Mouse (Mus musculus): ENCODE results near the gene Wiz. TPM values are rescaled to one million over a fixed set of nuclear protein-coding genes. Genes with fewer than 3 reads are reported as not detected.

Gene Wiz
- 10 to 100 TPM; 18.9 to 19.1 TPM for total RNA-seq (2021)

DNA sequence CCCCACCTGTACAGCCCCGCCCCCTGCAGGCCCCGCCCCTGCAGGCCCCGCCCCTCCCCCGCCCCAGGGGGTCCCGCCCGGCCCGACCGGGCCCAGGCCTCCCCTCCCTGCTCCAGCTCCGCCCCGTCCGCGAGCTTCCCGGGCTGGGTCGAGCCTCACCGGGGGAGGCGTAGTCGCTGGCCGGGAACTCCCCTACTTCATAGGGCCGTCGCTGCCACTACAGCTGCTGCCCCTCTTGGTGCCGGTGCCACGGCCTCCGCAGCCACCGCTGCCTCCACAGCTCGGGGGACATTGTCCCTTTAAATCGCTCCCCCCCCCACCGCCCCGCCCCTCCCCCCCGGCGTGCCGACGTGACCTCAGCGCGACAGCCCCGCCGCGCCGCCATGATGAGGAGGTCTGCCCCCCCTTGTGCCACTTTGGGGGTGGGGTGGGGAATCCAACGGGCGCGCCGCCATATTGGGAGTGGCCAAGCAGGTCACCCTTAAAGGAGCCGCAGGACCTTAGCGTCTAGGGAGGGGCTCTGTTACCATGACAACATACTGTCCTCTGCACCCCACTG, at the start of gene Wiz:
TSS of gene Wiz (minus strand) at position 339 of the 559 bp plus-strand sequence.
- peak; percentile 94 for DNase-seq
- intact Hi-C loops (cut with DNase I): loop anchor here (2.0 to 5.0 kb wide), 2 partner anchors 24 to 37 kb away; partner anchors contain the start of gene Akap8l

DNA sequence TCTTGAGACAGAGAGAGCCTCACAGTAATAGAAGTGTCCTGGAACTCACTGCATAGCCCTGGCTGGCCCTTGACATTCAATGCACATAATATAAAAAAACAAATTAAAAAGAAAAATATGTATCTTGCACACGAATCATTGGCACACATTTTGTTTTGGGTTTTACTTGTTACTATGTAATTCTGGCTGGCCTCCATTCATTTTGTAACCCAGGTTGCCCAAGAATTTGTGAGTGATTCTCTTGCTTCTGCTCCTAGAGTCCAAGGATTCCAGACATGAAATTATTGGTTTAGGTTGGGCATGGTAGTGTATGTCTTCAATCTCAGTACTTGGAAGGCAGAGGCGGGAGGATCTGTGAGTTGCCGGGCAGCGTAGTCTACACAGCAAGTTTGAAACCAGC, 47.9 kb upstream of the Wiz start:
- DNase-seq: no peak
- intact Hi-C loops (cut with DNase I): no loop called here

DNA sequence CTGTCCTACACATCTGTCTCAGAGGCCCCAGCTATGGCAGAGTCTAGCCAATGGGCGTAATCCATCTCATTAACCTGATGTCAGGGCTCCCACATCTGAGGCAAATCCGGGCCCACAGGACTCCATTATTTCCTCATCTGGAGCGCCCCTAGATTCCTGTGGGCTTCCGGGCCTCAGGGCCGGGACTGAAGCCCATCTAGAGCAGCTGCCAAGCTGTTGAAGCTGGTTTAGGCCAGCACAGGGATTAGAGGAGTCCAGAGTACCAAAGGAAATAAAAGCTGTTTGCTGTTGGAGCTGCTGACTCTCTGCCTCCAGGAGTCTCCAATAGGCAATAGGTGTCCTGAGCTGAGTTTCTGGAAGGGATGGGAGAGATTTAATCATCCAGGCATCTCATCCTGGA, 45.9 kb upstream of the Wiz start:
- intact Hi-C loops (cut with DNase I): no loop called here
- peak; percentile 8 for DNase-seq

DNA sequence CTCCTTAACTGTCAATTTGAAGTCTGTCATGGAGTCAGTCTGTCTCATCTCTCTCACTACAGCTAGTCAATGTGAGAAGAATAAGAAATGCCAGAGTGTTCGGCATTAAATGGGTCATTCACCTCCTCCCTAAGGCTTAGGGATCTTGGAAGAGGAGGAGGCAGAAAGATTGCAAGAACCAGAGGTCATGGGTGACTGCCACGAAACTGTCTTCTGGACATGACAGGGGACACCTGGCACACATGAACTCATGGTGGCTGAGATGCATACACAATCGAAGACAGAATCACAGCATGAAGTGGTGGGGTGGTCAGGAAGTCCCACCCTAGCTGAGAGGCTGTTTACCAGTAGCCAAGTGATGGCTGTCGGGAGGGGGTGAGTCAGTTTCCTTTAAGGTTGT, 45.1 kb upstream of the Wiz start:
- intact Hi-C loops (cut with DNase I): no loop called here
- peak; percentile 47 to 53 for DNase-seq

DNA sequence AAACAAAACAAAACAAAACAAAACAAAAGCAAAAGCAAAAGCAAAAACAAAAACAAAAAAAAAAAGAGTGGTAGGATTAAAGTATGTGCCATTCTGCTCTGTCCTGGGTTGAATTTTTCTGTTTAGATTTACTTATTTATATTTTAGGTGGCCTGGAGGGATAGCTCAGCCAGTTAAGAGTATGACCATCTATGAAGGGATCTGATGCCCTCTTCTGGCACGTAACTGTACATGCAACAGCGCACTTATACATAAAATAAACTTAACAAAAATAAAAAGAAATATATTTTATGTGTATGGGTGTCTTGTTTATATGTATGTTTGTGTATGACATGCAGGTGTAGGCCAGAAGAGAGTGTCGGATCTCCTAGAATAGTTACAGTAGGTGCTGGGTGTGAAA, 42.7 kb upstream of the Wiz start:
- intact Hi-C loops (cut with DNase I): loop anchor here (1.0 kb wide), 1 partner anchor 83 kb away; no protein-coding TSS in a partner anchor
- no peak for DNase-seq

DNA sequence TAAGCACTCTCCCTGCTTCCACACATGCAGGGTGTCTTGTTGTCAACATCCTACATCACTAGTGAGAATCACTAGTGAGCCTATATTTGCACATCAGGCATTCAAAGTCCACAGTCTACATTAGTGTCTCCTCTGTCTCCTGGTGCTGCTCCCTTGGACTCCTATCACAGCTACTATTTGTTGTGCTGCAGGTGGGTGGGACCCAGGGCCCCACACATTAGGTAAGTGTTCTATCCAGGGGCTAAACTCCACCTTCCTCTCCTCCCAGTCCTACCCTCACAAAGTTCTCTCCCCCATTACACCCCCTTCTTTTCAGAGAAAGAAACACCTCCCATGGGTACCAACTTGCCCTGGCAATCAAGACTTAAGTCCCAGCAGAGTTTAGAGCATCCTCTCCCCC, 37.4 kb upstream of the Wiz start:
- intact Hi-C loops (cut with DNase I): no loop called here
- DNase-seq: no peak

DNA sequence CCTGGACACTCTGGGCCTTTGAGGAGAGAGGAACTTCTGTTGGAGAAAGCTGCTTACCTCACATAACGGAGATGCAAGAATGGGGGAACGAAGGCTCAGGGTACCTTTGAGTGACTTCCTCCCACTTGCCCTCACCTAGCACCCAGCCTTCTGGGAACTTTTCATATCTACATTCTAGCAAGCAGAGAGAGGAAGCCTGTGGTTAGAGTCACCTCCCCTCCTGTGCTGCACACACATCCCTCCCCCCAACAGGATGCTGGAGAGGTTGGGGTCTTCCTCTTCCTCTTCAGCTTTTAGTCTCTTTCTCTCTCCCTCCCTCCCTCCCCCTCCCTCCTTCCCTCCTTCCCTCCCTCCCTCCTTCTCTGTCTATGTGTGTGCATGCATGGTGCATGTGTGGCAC, 34.8 kb upstream of the Wiz start, which contains the start of gene Pglyrp2:
TSS of gene Pglyrp2 (minus strand) at position 134 of the 400 bp plus-strand sequence.
- DNase-seq: no peak
- intact Hi-C loops (cut with DNase I): no loop called here

DNA sequence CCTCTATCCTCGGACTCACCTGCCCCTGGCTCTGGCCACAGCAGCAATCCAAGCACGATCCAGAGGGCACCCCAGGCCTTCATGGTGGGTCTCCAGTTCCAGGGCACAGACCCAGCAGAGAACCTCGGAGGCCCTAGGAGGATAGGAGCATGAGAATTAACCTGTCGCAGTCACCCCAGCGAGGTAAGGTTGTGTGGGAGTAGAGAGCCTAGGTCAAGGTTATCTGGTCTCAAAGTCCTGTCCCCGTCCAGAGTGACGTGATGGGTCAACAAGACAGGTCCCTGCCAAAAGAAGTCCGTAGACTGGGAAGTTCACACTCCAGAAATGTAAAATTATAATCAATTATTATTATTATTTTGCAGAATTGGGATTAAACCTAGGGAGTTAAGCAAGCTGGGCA, 31.5 kb upstream of the Wiz start:
- DNase-seq: no peak
- intact Hi-C loops (cut with DNase I): no loop called here

DNA sequence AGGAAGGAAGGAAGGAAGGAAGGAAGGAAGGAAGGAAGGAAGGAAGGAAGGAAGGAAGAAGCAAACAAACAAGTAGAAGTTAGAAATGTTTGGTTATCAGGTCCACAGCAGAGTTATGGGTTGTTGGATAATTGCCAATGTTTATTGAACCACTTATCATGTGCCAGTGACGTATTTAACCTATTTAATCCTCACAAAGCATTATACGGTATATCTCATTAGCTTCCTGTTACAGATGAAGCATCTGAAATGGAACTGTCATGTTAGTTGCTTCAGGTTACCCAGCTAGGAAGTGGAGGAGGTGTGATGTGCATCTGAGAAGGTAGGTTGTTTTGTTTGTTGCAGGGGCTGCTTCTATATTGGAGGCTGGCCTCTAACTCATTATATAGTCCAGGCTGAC, 30.8 kb upstream of the Wiz start:
- DNase-seq: no peak
- intact Hi-C loops (cut with DNase I): no loop called here

DNA sequence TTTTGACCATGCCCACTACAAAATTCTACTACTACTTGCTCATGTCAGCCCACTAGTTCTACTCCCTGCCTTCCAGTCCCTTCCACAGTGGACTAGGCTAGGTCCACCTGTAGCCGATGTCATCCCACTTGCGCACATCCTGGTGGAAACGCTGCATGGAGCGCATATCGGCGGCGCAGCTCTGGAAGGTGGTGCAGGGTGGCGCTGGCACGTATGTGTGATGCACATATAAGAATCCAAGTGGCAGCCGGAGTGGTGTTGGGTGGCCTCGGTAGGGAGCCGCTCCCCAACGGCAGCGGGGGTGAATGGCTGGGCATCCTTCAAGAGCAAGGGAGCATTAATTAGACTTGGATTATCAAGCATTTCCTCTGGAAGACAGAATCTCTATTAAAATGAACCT, 27.5 kb upstream of the Wiz start:
- DNase-seq: no peak
- intact Hi-C loops (cut with DNase I): no loop called here

DNA sequence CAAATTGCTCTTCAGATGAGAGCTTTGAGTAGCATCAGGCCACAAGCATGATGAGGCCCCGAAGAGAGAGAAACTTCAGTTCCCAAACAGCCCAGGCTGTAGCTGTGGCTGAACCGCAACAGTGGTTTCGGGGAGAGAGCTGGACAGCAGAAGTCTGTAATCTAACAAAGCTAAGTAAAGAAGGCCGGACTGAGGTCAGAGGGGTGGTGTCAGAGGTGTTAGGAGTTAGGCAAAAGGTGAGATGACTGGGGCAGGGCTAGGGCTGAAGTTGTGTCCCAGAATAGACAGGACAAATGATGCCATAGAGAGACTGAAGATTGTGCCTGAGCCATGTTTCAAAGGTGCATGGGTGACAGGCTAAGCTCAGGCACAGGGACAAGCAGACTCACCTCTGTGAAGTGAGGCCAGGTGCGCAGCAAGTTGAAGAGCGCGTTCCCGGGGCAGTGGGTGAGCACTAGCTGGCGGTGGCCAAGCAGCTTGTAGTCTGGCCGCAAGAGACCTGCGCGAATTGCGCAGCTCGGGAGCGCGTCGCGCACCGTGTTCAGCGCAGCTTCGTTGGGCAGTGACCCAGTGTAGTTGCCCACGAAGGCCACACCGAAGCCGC, 26.3 kb upstream of the Wiz start:
- intact Hi-C loops (cut with DNase I): no loop called here
- DNase-seq: no peak

DNA sequence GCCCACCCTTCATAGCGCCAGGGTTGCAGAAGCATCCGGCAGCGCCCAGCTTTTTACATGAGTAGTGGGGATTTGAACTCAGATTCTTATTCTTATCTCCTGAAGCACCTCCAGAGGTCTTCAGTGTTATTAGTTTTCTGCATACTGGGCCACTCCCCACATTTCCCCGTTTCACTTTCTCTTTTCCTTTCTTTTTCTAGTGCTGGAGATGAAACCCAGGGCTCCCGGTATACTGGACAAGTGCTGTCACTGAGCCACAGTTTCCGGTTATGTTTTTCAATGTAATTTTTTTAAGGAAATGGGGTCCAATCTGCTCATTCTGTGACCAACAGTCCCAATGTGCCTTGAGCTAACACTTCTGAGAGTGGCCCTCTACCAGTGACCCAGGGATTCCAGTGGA, 22.7 kb upstream of the Wiz start:
- DNase-seq: no peak
- intact Hi-C loops (cut with DNase I): no loop called here

DNA sequence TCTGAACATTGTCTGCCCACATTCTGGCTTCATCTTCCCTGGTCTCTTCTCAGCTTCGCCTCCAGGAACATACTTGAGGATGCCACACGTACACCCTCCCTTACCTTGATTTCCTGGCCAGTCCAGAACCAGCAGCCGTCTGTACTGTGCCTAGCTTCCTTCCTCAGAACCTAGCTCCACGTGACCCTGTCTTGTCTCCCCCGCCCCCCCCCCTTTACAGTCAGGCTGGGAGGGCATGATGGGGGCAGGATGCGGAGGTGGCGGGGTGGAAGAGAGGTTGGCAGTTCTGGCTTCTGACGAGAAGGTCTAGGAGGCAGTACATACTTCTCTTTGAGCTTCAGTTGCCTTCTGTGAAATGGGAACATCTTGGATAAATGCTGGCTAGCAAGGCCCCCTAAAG, 14.2 kb upstream of the Wiz start, which contains the start of gene Rasal3:
TSS of gene Rasal3 (minus strand) at position 167 of the 400 bp plus-strand sequence.
- DNase-seq: no peak
- intact Hi-C loops (cut with DNase I): no loop called here

DNA sequence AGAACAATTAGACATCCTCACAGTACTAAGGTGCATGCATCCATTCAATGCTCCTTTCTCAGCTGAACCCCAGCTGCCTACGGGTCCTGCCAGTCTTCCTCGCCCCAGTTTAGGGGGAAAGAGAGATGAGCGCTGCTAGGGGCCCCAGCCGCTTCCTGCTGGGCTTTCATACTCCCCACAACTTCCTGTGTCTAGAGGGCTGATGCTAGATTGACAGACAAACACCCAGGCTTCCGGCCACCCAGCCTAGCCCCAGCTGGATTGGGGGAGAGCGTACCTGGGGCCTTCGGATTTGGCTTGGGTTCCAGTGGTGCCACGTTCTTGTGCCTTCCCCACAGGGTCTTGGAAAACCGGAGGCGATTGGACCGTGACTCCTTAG, 13.5 kb upstream of the Wiz start:
- DNase-seq: no peak
- intact Hi-C loops (cut with DNase I): no loop called here

DNA sequence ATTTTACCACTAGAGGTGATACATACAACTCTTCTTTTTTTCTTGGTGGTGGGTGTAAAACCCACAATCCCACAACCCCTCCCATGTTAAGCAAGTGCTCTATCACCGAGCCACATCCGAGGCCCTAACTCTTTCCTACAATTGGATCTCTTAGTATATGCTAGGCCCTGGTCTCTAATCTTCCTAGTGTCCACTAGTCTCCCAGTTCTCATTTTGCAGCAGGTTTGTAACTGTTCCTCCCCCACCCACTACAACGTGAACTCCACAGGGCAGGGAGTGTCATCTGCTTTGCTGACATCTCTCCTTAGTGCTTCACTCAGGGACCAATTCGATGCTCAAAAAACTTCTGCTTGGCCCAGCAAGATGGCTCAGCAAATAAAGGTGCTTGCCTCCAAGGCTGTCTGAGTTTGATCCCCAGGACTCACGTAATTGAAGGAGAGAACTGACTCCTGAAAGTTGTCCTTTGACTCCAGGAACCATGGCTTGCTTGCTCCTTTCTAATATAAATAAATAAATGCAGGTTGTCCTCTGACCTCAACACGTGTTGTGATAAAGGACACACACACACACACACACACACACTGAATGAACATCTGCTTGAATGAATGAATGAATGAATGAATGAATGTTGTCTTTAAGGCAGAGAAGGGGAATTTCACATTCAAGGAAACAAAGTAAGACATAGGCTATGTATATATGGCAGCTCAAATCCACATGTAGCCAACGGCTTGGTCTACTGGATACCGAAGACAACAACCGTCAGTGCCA, 13.0 kb upstream of the Wiz start:
- intact Hi-C loops (cut with DNase I): no loop called here

DNA sequence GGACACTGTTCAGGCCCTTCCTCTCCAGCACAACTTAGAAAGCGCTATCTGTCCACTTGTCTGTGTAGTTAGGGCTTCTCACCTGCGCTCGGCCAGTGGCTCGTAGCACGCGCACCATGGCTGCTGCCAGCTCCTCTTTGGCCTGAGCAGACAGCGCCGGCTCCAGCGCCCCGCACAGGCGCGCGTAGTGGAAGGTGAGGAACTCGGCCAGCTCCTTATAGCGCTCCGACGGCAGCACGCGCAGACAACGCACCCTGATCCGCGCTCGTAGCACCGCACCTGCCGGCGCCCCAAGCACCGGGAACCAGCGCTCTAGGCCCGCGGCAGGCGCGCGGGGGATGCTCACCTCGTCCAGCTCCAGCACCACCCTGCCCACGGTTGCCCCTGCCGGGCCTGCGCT, 7.0 kb upstream of the Wiz start:
- intact Hi-C loops (cut with DNase I): no loop called here
- peak in 1 of 2 experiments; percentile 13 for DNase-seq

More for the DNA sequence above, 13.0 kb upstream of the Wiz start:
- no peak for DNase-seq

DNA sequence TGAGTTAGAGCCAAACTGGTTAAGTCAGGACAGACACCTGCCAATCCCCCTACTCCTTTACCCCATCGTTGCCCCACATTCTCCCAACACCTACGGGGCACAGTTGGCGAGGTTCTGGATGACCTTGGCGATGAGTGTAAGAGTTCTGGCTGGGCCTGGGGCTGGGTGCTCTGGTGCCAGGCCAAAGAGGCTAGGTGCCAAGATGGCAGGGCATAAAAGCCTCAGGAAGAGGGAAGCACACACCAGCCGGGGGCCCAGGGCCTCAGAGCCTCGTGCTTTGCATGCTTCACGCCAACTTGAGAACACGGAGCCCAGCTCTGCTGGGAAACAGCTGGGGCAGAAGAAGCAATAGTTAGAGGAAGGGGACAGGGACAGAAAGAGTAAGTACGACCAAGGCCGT, 4.7 kb upstream of the Wiz start:
- DNase-seq: no peak
- intact Hi-C loops (cut with DNase I): no loop called here

DNA sequence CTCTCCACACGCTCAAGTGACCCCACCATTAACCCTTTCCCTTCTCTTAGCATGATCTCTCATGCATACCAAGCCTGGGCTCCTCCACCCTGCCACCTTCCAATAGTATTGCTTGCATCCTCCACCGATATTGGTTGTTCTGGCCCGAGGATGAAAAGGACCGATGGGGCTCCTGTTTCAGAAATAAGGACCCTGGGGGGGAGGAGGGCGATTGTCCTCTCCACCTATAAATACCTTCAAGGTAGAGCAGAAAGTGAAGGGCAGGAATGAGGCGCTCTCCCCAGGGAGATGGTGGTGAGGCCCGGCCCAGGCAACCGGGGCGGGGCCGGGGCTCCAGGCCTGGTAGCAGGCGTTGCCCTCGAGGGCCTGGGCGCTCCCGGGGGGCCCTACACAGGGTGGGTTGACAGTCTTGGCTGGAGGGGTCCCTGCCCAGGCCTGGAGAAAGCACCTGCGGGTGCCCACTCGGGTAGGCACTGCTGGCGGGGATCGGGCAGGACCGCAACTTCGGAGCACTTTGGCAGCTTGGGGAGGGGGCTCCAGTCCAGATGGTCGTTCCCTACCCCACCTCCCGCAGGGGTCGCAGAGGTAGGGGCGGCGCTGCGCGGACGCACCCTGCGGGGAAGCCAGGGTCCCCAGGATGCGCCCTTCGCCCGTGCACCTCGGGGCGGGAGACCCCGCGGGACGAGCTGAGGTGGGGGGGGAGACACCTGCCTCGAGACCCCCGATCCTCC, 704 bp downstream of the Wiz start:
- intact Hi-C loops (cut with DNase I): loop anchor here (2.0 to 5.0 kb wide), 2 partner anchors 24 to 36 kb away; partner anchors contain the start of gene Akap8l
- DNase-seq: no peak

DNA sequence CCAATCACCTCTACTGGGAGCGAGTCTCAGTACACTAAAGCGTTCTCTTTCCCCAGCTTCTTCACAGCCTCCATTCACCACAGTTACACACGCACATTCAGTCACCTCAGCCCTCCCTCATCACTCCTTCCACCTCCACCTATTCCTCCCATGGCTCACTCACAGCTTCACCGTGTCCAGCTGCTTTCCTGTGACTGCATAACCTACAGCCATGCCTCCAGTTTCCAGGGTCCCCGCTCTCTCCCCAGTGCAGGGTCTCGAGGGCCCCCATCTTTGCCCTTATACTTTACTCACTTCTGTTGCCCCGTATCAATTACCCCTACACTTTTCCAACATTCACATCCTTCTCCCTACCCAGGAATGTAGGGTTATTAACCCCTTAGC, 1.3 kb downstream of the Wiz start:
- DNase-seq: no peak
- intact Hi-C loops (cut with DNase I): loop anchor here (2.0 to 5.0 kb wide), 2 partner anchors 23 to 36 kb away; partner anchors contain the start of gene Akap8l

DNA sequence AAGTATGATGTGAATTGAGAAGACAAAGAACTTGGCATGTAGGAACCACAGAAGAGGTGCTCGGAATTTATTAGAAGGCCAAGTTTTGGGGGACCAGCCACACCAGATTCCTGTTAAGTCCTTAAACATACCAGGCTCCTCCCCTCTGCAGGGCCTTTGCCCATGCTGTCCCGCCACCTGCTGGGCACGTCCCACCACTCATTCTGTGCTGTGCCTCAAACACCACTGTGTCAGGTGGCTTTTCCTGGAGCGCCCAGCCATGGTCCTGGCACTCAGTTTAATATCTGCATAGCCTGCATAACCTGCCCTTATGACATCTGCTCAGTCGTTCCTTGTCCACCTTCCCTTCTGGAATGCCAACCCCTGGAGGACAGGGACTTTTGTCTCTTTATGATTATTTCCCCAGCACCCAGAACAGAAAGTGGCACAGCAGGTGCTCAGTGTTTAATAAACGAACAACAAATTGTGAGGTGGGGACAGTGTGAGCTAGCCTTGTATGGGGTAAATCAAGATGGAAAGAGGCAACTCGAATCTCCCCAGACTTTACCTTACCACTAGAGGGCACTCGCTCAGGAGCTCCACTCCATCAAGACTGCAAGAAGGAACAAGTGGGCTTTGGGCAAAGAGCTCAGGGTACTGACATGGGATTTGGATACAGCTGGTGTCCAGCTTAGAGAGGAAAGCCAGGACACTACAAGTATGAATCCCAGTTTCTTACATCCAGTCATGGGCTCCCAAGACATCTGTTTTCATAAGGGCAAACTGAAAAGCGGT, 2.4 kb downstream of the Wiz start:
- DNase-seq: peak in 1 of 2 experiments; percentile 40

More for the DNA sequence above, 2.4 kb downstream of the Wiz start:
- intact Hi-C loops (cut with DNase I): loop anchor here (5.0 kb wide), 1 partner anchor 35 kb away; the partner anchor contains the start of gene Akap8l

All from heart, postnatal 36 days (tissue).